Mouse (Mus musculus) hindbrain, embryonic 16.5 days (tissue): ENCODE results near the gene Dchs1. TPM values are rescaled to one million over a fixed set of nuclear protein-coding genes. Genes with fewer than 3 reads are reported as not detected.
A peak's percentile ranks its signal among the peaks of the same experiment; 100 is the strongest.

Source experiments
- ATAC-seq: fragments of 200-750 bp; cut with Nextera tagmentation; 2 replicates; pipeline ENCODE4 v1.8.0; 2017; ENCODE audit warnings: moderate TSS enrichment, moderate library complexity
- H3K27ac ChIP-seq: fragments of 300-500 bp; sonication (generic); 2 replicates; pipeline ENCODE4 v1.5.1; 2014; ENCODE audit warnings: low read depth, mild to moderate bottlenecking, control low read depth, low read length, moderate library complexity
- H3K27me3 ChIP-seq: fragments of 300-500 bp; sonication (generic); replicated peaks from 2 replicates; pipeline ENCODE4 v1.6.1; 2014; ENCODE audit warnings: low read length; ENCODE audit not compliant: control insufficient read depth, insufficient read depth
- H3K36me3 ChIP-seq: fragments of 300-500 bp; sonication (generic); 2 replicates; pipeline ENCODE4 v1.6.1; 2014; ENCODE audit warnings: mild to moderate bottlenecking, low read length, moderate library complexity, mixed read lengths; ENCODE audit not compliant: control insufficient read depth, insufficient read depth
- H3K4me1 ChIP-seq: fragments of 300-500 bp; sonication (generic); 2 replicates; pipeline ENCODE4 v1.6.1; 2014; ENCODE audit warnings: low read depth, low read length; ENCODE audit not compliant: control insufficient read depth, insufficient read depth
- H3K4me2 ChIP-seq: fragments of 300-500 bp; sonication (generic); 2 replicates; pipeline ENCODE4 v1.6.1; 2014; ENCODE audit warnings: mild to moderate bottlenecking, low read length, control low read depth, moderate library complexity
- H3K4me3 ChIP-seq: fragments of 300-500 bp; sonication (generic); 2 replicates; pipeline ENCODE4 v1.5.1; 2014; ENCODE audit warnings: mild to moderate bottlenecking, low read length, control low read depth, moderate library complexity
- H3K9ac ChIP-seq: fragments of 300-500 bp; sonication (generic); 2 replicates; pipeline ENCODE4 v1.6.1; 2014; ENCODE audit warnings: low read depth, mild to moderate bottlenecking, control low read depth, low read length, moderate library complexity
- H3K9me3 ChIP-seq: fragments of 300-500 bp; sonication (generic); 2 replicates; pipeline ENCODE4 v1.6.1; 2014; ENCODE audit warnings: mild to moderate bottlenecking, low read length, moderate library complexity; ENCODE audit not compliant: control insufficient read depth
- WGBS: fragments of 180-500 bp; shearing (Covaris S2); extraction: QIAGEN DNeasy Blood & Tissue Kit; methylation state at CpG from one replicate; pipeline ENCODE4 v1.1.7; 2014; 5-methylcytosine and 5-hydroxymethylcytosine counted together
- polyA plus RNA-seq: library from polyadenylated mRNA; unstranded; fragments of >200 nt; fragmentation: Nextera tagmentation; extraction: Ambion mirVana; gene quantifications from 2 replicates; pipeline ENCODE4 v1.2.1, GENCODE M21; 2015

The Dchs1 gene
- polyA plus RNA-seq, 1 experiment from 2014 or later: 9.8 TPM

DNA sequence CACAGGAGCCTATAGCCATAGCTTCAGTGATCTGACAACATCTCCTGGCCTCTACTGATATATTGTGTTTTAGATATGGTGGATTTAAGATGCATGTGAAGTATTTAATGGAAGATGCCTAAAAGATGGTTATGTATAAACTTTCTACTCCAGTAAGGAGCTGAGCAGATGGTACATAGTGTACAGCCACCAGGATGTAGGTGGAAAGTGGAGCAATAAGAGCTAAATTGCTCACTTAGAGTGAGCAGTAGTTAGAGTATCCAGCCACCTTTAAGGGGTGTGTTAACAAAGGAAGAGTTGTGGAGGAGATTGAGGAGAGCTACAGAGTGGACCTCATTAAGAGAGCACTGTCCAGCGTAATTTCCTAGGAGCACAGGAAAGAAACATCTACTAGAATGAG, 3.7 kb upstream of the Dchs1 start:
- Histone ChIP-seq H3K4me1 (peaks cover 2% of the 10 kb centered on the region), H3K27ac (no peak overlapping the region), H3K4me3 (no peak overlapping the region), H3K9me3 (no peaks in the 10 kb centered on the region), H3K9ac (no peak overlapping the region), H3K27me3 (no peaks in the 10 kb centered on the region), H3K4me2 (no peak overlapping the region), H3K36me3 (no peaks in the 10 kb centered on the region)
- 97% methylated on average over 1 of the region's 1 CpGs for WGBS
- ATAC-seq: no peak

- Histone ChIP-seq H3K27ac (peak overlapping the region; percentile 98), H3K4me2 (peak overlapping the region; percentile 66), H3K4me1 (peaks cover 35% of the 10 kb centered on the region), H3K4me3 (peak overlapping the region; percentile 90), H3K9me3 (no peaks in the 10 kb centered on the region), H3K27me3 (no peaks in the 10 kb centered on the region), H3K9ac (peak overlapping the region; percentile 100), H3K36me3 (peaks cover 5% of the 10 kb centered on the region)
- 3% methylated on average over 19 of the region's 20 CpGs for WGBS
- ATAC-seq: peak; percentile 80
These were observed 759 bp downstream of the Dchs1 start for GRCm38 (mm10) chr7:105786506-105787284.

DNA sequence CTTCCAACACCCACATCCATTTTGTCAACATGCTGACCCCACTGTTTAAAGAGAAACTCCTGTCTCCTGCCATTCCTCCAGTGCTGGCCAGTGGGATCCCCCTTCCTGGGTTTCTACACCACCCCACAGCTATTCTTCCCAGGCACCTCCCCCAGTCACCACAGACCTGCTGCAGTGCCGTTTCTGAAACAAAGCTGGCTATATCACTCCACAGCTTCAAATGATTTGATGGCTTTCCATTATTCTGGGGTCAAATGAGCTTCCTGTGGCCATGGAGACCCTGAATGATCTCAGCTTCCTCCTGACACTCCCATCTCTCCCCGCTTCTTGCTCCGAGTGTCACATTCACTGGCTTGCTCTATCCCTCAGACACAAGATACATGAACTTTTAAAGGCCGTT, 2.9 kb downstream of the Dchs1 start:
- Histone ChIP-seq H3K4me3 (no peak overlapping the region), H3K9ac (no peak overlapping the region), H3K36me3 (peaks cover 22% of the 10 kb centered on the region), H3K4me1 (peaks cover 37% of the 10 kb centered on the region), H3K9me3 (no peaks in the 10 kb centered on the region), H3K27me3 (no peaks in the 10 kb centered on the region), H3K4me2 (peak overlapping the region; percentile 43), H3K27ac (0 out of 2 replicates have a peak overlapping the region, but pooled peaks have one; percentile 26)
- ATAC-seq: no peak
- WGBS: 5% methylated on average over 4 of the region's 4 CpGs

GRCm38 (mm10) chr7:105783861-105784260, 3.6 kb downstream of the Dchs1 start:
- H3K4me1 ChIP-seq: peaks cover 44% of the 10 kb centered on the region
- no peak overlapping the region for H3K27ac ChIP-seq
- ATAC-seq: no peak
- 35% methylated on average over 4 of the region's 4 CpGs for WGBS
- no peak overlapping the region for H3K9ac ChIP-seq
- H3K9me3 ChIP-seq: no peaks in the 10 kb centered on the region
- H3K36me3 ChIP-seq: peaks cover 24% of the 10 kb centered on the region
- H3K4me3 ChIP-seq: no peak overlapping the region
- peak overlapping the region; percentile 23 for H3K4me2 ChIP-seq
- no peaks in the 10 kb centered on the region for H3K27me3 ChIP-seq

GRCm38 (mm10) chr7:105778553-105779265, 8.7 kb downstream of the Dchs1 start:
- ATAC-seq: peak; percentile 66
- Histone ChIP-seq H3K27me3 (no peaks in the 10 kb centered on the region), H3K9me3 (no peaks in the 10 kb centered on the region), H3K4me1 (peaks cover 46% of the 10 kb centered on the region), H3K4me2 (peak overlapping the region; percentile 33), H3K27ac (peak overlapping the region; percentile 76), H3K36me3 (peaks cover 29% of the 10 kb centered on the region), H3K4me3 (no peak overlapping the region), H3K9ac (peak overlapping the region; percentile 50)
- WGBS: 21% methylated on average over 4 of the region's 4 CpGs

- peak overlapping the region; percentile 45 for H3K9ac ChIP-seq
- peak overlapping the region; percentile 76 for H3K27ac ChIP-seq
- WGBS: 43% methylated on average over 13 of the region's 13 CpGs
- H3K4me3 ChIP-seq: no peak overlapping the region
- H3K9me3 ChIP-seq: no peaks in the 10 kb centered on the region
- H3K36me3 ChIP-seq: peaks cover 27% of the 10 kb centered on the region
- H3K27me3 ChIP-seq: no peaks in the 10 kb centered on the region
- peak; percentile 22; the same call in 1 of the 2 replicates for ATAC-seq
- H3K4me1 ChIP-seq: peaks cover 40% of the 10 kb centered on the region
- H3K4me2 ChIP-seq: peak overlapping the region; percentile 33
These were observed 9.5 kb downstream of the Dchs1 start for GRCm38 (mm10) chr7:105777797-105778552.

GRCm38 (mm10) chr7:105777316-105777715, 10.1 kb downstream of the Dchs1 start:
- peaks cover 38% of the 10 kb centered on the region for H3K4me1 ChIP-seq
- H3K36me3 ChIP-seq: peaks cover 34% of the 10 kb centered on the region
- ATAC-seq: no peak
- H3K9ac ChIP-seq: no peak overlapping the region
- no peaks in the 10 kb centered on the region for H3K27me3 ChIP-seq
- no peak overlapping the region for H3K27ac ChIP-seq
- H3K4me3 ChIP-seq: no peak overlapping the region
- H3K4me2 ChIP-seq: no peak overlapping the region
- WGBS: 84% methylated on average over 1 of the region's 1 CpGs
- no peaks in the 10 kb centered on the region for H3K9me3 ChIP-seq

- Histone ChIP-seq H3K27me3 (no peaks in the 10 kb centered on the region), H3K36me3 (peaks cover 38% of the 10 kb centered on the region), H3K4me2 (no peak overlapping the region), H3K27ac (no peak overlapping the region), H3K4me3 (no peak overlapping the region), H3K4me1 (peaks cover 41% of the 10 kb centered on the region), H3K9ac (no peak overlapping the region), H3K9me3 (no peaks in the 10 kb centered on the region)
- WGBS: 94% methylated on average over 2 of the region's 2 CpGs
- no peak for ATAC-seq
These were observed 11.4 kb downstream of the Dchs1 start for GRCm38 (mm10) chr7:105776026-105776425.

GRCm38 (mm10) chr7:105774661-105775060, 12.8 kb downstream of the Dchs1 start:
- no peak overlapping the region for H3K4me2 ChIP-seq
- no peak overlapping the region for H3K9ac ChIP-seq
- H3K36me3 ChIP-seq: peaks cover 27% of the 10 kb centered on the region
- H3K27ac ChIP-seq: no peak overlapping the region
- peaks cover 44% of the 10 kb centered on the region for H3K4me1 ChIP-seq
- ATAC-seq: no peak
- no peaks in the 10 kb centered on the region for H3K9me3 ChIP-seq
- H3K4me3 ChIP-seq: no peak overlapping the region
- H3K27me3 ChIP-seq: no peaks in the 10 kb centered on the region
- 28% methylated on average over 8 of the region's 8 CpGs for WGBS
